Mouse (Mus musculus): ENCODE measurements around the gene Tnfrsf14. TPM values are rescaled to one million over a fixed set of nuclear protein-coding genes. Genes with fewer than 3 reads are reported as not detected.

Gene Tnfrsf14
- polyA plus RNA-seq, 1 experiment from 2014 or later, result 20.0 TPM

DNA sequence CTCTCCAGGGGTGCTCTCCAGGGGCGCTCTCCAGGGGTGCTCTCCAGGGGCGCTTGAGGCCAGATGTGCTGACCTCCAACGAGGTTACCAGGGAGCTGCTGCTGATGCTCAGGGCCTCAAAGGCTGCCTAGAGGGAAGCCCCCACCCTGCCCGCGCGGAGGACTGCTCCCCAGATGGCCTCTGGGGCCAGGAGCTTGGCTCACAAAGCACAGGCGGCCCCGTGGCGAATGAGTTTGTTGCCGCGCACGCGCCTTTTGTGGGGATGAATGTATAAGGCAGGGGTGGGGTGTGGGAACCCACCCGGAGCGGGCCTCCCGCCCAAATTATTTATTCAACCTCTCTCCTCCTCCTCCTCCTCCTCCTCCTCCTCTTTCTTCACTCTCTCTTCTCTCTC, 21.2 kb upstream of the Tnfrsf14 start:
- Histone ChIP-seq H3K27ac (ENCODE audit: low read depth) (no peak overlapping the region), H3K4me2 (ENCODE audit: low read depth, low read length) (no peak overlapping the region), H3K36me3 (replicated peaks; ENCODE audit: insufficient read depth, low read length) (no peaks in the 10 kb centered on the region), H3K4me1 (ENCODE audit: insufficient read depth) (peaks cover 5% of the 10 kb centered on the region; the same call in 1 of the 2 replicates), H3K27me3 (ENCODE audit: insufficient read depth, low read length) (peaks cover 64% of the 10 kb centered on the region), H3K4me3 (ENCODE audit: low read depth, low read length) (no peak overlapping the region), H3K9me3 (ENCODE audit: low read length) (no peaks in the 10 kb centered on the region), H3K9ac (replicated peaks) (no peak overlapping the region)
- DNase-seq (no peak), ATAC-seq (no peak)
- WGBS (ENCODE audit: insufficient replicate concordance), result 19% methylated on average over 16 of the region's 16 CpGs
- TF ChIP-seq EP300 (IDR thresholded peaks at IDR 0.05; ENCODE audit: low read depth) (no peak), CTCF (IDR thresholded peaks at IDR 0.05; ENCODE audit: low read depth) (no peak)

DNA sequence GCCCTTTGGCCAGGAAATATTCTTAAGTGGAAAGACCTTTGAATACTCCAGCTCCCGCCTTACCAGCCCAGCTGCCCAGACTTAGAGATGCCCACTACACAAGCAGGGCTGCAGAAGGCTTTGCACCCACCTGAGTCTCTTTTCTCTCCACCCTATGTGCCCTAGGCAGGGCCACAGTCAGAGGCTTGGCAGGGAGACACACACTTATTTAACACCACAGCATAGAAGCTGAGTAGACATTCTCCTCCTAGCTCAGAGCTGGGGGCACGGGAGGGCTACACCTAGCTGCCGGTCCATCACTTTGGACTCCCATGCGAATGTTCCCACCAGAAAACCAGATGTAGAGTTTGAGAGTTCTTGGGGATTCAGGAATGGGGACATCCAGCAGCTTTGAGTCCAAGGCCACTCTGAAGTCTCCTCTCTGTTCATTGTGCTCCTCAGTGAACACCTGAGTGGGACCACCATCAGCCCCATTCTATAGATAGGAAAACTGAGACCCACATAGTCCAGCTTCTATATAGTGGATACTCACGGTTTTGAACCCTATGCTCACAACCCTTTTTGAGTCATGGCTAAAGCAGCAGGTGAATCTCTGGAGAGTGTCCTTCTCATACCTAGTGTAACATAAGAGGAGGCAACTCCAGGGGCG, 20.7 kb upstream of the Tnfrsf14 start:
- DNase-seq (no peak), ATAC-seq (no peak)
- H3K4me3 ChIP-seq (ENCODE audit: low read depth, low read length), result no peak overlapping the region
- no peak overlapping the region for H3K27ac ChIP-seq (ENCODE audit: low read depth)
- H3K9me3 ChIP-seq (ENCODE audit: low read length), result no peaks in the 10 kb centered on the region
- WGBS (ENCODE audit: insufficient replicate concordance), result 67% methylated on average over 6 of the region's 6 CpGs
- no peaks in the 10 kb centered on the region for H3K36me3 ChIP-seq (replicated peaks; ENCODE audit: insufficient read depth, low read length)
- no peak overlapping the region for H3K9ac ChIP-seq (replicated peaks)
- TF ChIP-seq EP300 (IDR thresholded peaks at IDR 0.05; ENCODE audit: low read depth) (no peak), CTCF (IDR thresholded peaks at IDR 0.05; ENCODE audit: low read depth) (no peak)
- peaks cover 60% of the 10 kb centered on the region for H3K27me3 ChIP-seq (ENCODE audit: insufficient read depth, low read length)
- H3K4me1 ChIP-seq (ENCODE audit: insufficient read depth), result peaks cover 6% of the 10 kb centered on the region; the same call in 1 of the 2 replicates
- H3K4me2 ChIP-seq (ENCODE audit: low read depth, low read length), result no peak overlapping the region

DNA sequence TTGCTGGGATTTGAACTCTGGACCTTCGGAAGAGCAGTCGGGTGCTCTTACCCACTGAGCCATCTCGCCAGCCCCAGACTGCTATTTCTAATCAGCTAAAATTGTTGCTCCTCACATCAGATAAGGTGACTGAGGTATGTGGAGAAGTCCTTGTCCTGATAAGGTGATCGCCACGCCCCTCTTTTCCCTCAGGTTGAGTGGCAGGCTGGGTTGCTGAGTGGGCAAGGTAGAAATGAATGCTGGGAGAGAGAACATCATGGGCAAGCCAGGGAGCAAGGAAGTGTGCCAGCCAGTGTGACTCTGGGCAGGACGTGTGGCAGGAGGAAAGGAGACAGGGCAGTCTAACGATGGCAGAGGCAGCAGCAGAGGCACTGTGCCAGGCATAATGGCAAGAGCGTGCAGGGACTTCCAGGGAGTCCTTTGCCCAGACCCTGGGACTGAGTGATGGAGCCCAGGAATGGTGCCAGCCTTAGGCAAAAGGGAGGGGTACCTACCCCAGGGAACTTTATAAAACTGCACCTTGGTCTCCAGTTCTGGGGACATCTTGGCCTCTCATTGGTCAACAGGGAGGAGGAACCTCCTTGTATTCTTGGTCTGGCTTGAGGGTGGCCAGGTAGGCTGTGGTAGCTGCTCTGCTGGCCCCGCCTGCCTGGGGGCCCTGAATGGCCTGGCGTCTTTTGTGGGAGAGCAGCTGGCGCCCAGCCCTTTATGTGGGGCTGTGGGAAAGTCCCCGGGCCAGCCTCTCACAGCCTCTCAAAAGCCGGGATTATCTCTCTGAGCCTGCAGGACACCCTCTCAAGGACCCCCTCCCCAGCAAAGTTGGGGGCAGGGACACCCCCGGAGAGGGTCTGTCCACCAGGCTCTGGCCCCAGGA, 19.9 kb upstream of the Tnfrsf14 start:
- H3K4me2 ChIP-seq (ENCODE audit: low read depth, low read length), result no peak overlapping the region
- DNase-seq, result no peak
- H3K9me3 ChIP-seq (ENCODE audit: low read length), result no peaks in the 10 kb centered on the region
- H3K27me3 ChIP-seq (ENCODE audit: insufficient read depth, low read length), result peaks cover 54% of the 10 kb centered on the region
- no peak overlapping the region for H3K4me3 ChIP-seq (ENCODE audit: low read depth, low read length)
- H3K4me1 ChIP-seq (ENCODE audit: insufficient read depth), result peaks cover 12% of the 10 kb centered on the region; the same call in 1 of the 2 replicates
- no peak for ATAC-seq
- H3K9ac ChIP-seq (replicated peaks), result no peak overlapping the region
- H3K36me3 ChIP-seq (replicated peaks; ENCODE audit: insufficient read depth, low read length), result no peaks in the 10 kb centered on the region
- 44% methylated on average over 14 of the region's 14 CpGs for WGBS (ENCODE audit: insufficient replicate concordance)
- TF ChIP-seq EP300 (IDR thresholded peaks at IDR 0.05; ENCODE audit: low read depth) (no peak), CTCF (IDR thresholded peaks at IDR 0.05; ENCODE audit: low read depth) (no peak)
- no peak overlapping the region for H3K27ac ChIP-seq (ENCODE audit: low read depth)

DNA sequence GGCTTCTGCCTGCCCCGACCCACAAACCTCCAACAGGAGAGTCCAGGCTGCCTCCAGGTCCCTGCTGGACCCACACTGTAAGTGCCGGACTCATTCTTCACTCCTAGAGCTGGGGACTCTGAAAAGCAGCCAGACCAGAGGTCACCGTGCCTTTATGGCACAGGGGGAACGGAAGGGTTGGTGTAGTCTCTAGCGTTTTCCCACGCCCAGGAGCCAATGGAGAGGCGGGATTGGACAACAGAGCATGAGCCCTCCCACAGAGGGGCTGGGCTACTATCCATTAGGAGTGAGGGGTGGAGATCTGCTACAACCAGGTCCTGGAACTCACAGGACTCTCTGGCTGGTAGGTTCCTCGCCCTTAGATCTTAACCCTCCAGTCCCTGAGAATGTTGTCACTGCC, 18.0 kb upstream of the Tnfrsf14 start:
- WGBS (ENCODE audit: insufficient replicate concordance), result 4% methylated on average over 8 of the region's 8 CpGs
- TF ChIP-seq CTCF (IDR thresholded peaks at IDR 0.05; ENCODE audit: low read depth), result no peak
- no peak for TF ChIP-seq EP300 (IDR thresholded peaks at IDR 0.05; ENCODE audit: low read depth)
- no peak overlapping the region for H3K9ac ChIP-seq (replicated peaks)
- peak; percentile 74 for ATAC-seq
- peak; percentile 50 for DNase-seq
- H3K4me1 ChIP-seq (ENCODE audit: insufficient read depth), result peaks cover 12% of the 10 kb centered on the region; the same call in 1 of the 2 replicates
- no peaks in the 10 kb centered on the region for H3K36me3 ChIP-seq (replicated peaks; ENCODE audit: insufficient read depth, low read length)
- H3K9me3 ChIP-seq (ENCODE audit: low read length), result no peaks in the 10 kb centered on the region
- no peak overlapping the region for H3K4me3 ChIP-seq (ENCODE audit: low read depth, low read length)
- no peak overlapping the region for H3K27ac ChIP-seq (ENCODE audit: low read depth)
- peaks cover 34% of the 10 kb centered on the region for H3K27me3 ChIP-seq (ENCODE audit: insufficient read depth, low read length)
- peak overlapping the region; percentile 48 for H3K4me2 ChIP-seq (ENCODE audit: low read depth, low read length)

DNA sequence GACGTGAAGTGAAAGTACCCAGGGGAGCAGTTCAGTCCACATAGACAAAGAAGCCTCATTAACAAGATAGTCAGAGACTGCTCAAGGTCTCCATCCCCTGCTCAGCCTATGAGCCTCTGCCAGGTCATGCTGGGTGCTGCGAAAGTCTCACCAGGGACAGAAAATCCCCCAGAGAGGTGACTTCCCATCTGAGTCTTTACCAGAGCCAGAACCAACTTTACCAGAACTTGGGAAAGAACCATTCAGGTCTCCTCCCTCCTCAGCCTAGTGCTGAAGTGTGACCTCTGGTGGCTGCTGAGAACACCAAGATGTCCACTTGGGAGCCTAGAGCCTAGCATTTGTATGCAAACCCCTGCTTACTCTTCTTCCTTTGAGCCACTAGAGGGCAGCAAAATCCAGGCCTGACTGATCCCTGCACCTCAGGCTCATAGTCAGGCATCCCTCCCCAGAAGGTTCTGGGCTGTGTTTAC, 15.8 kb upstream of the Tnfrsf14 start:
- peak; percentile 93 for ATAC-seq
- no peak overlapping the region for H3K9ac ChIP-seq (replicated peaks)
- H3K27me3 ChIP-seq (ENCODE audit: insufficient read depth, low read length), result peaks cover 15% of the 10 kb centered on the region
- H3K9me3 ChIP-seq (ENCODE audit: low read length), result no peaks in the 10 kb centered on the region
- H3K4me2 ChIP-seq (ENCODE audit: low read depth, low read length), result no peak overlapping the region
- peak; percentile 99 for TF ChIP-seq CTCF (IDR thresholded peaks at IDR 0.05; ENCODE audit: low read depth)
- TF ChIP-seq EP300 (IDR thresholded peaks at IDR 0.05; ENCODE audit: low read depth), result peak; percentile 32; the same call in 1 of the 2 replicates
- H3K4me1 ChIP-seq (ENCODE audit: insufficient read depth), result peaks cover 12% of the 10 kb centered on the region; the same call in 1 of the 2 replicates
- WGBS (ENCODE audit: insufficient replicate concordance), result 21% methylated on average over 2 of the region's 2 CpGs
- no peaks in the 10 kb centered on the region for H3K36me3 ChIP-seq (replicated peaks; ENCODE audit: insufficient read depth, low read length)
- H3K4me3 ChIP-seq (ENCODE audit: low read depth, low read length), result no peak overlapping the region
- peak; percentile 76 for DNase-seq
- H3K27ac ChIP-seq (ENCODE audit: low read depth), result peak overlapping the region; percentile 41

Data from liver, postnatal 0 days (tissue).